Mouse (Mus musculus) E14TG2a.4 (cell line): ENCODE data around the gene Hnrnpa3.

Experiments used
- CTCF ChIP-seq: conservative IDR thresholded peaks from 2 replicates; pipeline ENCODE4 v1.5.1; 2014; ENCODE audit warnings: low read length
- NANOG ChIP-seq: IDR thresholded peaks from 2 replicates; pipeline ENCODE4 v1.6.1; 2014; ENCODE audit warnings: borderline replicate concordance, low read length, mixed read lengths
- POU5F1 ChIP-seq: IDR thresholded peaks from 2 replicates; pipeline ENCODE4 v1.6.1; 2014; ENCODE audit warnings: low read length, borderline replicate concordance

DNA sequence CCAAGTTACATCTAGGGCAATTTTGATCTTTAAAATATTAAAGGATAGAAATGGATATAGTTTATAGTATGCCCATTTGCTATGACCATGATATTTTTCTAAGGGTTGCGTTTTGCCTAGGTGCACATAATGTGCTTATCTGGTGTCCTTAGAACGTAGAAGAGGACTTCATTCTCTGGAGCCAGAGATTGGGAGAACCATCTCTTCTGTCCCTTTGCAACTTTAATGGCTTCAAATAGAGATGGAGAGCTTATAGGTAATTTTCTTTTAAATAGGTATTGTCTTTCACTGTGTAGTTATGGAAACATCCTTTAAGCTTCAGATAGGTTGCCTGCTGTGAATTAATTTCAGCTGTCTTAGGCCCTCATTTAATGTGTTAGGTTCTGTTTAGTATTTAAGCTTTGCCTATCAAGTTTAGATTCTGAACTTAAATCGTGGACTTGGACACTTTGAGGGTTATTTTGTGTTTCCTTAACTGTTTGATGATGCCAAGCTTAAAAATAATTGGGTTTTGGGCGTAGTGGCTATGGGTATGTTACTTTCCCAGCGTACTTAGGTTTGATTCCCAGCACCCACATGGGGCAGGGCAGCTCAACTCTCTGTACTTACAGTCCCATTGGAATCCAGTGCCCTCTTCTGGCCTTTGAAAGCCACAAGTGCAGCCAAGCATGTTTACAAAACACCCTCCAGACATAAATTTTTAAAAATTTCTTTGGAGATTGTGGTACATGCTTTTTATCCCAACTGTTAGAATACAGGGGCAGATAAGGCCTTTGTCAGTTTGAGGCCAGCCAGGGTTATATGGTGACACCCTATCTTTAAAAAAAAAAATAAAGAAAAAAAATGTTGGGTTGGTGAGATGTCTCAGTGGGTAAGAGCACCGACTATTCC, 11.6 kb downstream of the Hnrnpa3 start:
- no peak for TF ChIP-seq CTCF
- TF ChIP-seq POU5F1: no peak
- TF ChIP-seq NANOG: no peak
